Mouse (Mus musculus): ENCODE measurements at regions not wholly inside any gene's neighbourhood (a gene's known extent, or its start where the extent isn't known, plus 50 kb on each side); places are given as distances from the start of the nearest gene placed in this dataset.

GRCm38 (mm10) chr11:57913020-57913699 is 80.5 kb upstream of the Hand1 start:
- TF ChIP-seq MYOG (IDR thresholded peaks at IDR 0.05; ENCODE audit: control insufficient read depth in 1 of 3, insufficient read depth in 1 of 3, insufficient read length in 2 of 3, low read depth in 2 of 3) (peak in 1 of 3 experiments; percentile 26), TCF3 (IDR thresholded peaks at IDR 0.05; ENCODE audit: insufficient read length, low read depth) (no peak)
- Histone ChIP-seq H3ac (ENCODE audit: control insufficient read depth, insufficient read length) (no peak overlapping the region), H3K27me3 (ENCODE audit: control insufficient read depth, insufficient read depth, insufficient read length) (no peaks in the 10 kb centered on the region), H3K79me2 (ENCODE audit: control insufficient read depth, insufficient read depth) (no peaks in the 10 kb centered on the region), H3K4me2 (ENCODE audit: low read depth) (peak overlapping the region; percentile 25), H3K36me3 (ENCODE audit: control insufficient read depth, insufficient read depth) (no peaks in the 10 kb centered on the region), H3K4me3 (no peak overlapping the region)

GRCm38 (mm10) chr11:57911698-57912283 is 79.2 kb upstream of the Hand1 start:
- no peak overlapping the region for H3K4me3 ChIP-seq
- no peaks in the 10 kb centered on the region for H3K79me2 ChIP-seq (ENCODE audit: control insufficient read depth, insufficient read depth)
- peak overlapping the region; percentile 59 for H3K4me2 ChIP-seq (ENCODE audit: low read depth)
- H3K27me3 ChIP-seq (ENCODE audit: control insufficient read depth, insufficient read depth, insufficient read length) = no peaks in the 10 kb centered on the region
- no peak overlapping the region for H3ac ChIP-seq (ENCODE audit: control insufficient read depth, insufficient read length)
- H3K36me3 ChIP-seq (ENCODE audit: control insufficient read depth, insufficient read depth) = no peaks in the 10 kb centered on the region
- no peak for TF ChIP-seq MAX (IDR thresholded peaks at IDR 0.05; ENCODE audit: low read depth)
- TF ChIP-seq MYOG (IDR thresholded peaks at IDR 0.05; ENCODE audit: control insufficient read depth in 1 of 3, insufficient read depth in 1 of 3, insufficient read length in 2 of 3, low read depth in 2 of 3) = peak; percentile 26 to 97 (median 96)
- peak; percentile 94 for TF ChIP-seq TCF3 (IDR thresholded peaks at IDR 0.05; ENCODE audit: insufficient read length, low read depth)
- TF ChIP-seq MYOD1 (IDR thresholded peaks at IDR 0.05; ENCODE audit: control insufficient read depth in 1 of 3, insufficient read length in 2 of 3, low read depth in 2 of 3) = peak in 2 of 3 experiments; percentile 96 to 98
- no peak for TF ChIP-seq SRF (IDR thresholded peaks at IDR 0.05; ENCODE audit: control insufficient read depth, insufficient read length, low read depth)
- TF ChIP-seq TCF12 (IDR thresholded peaks at IDR 0.05; ENCODE audit: insufficient read depth, poor library complexity, severe bottlenecking) = peak; percentile 74

- no peaks in the 10 kb centered on the region for H3K79me2 ChIP-seq (ENCODE audit: control insufficient read depth, insufficient read depth)
- H3K4me2 ChIP-seq (ENCODE audit: low read depth) = no peak overlapping the region
- TF ChIP-seq REST (IDR thresholded peaks at IDR 0.05; ENCODE audit: insufficient read depth, insufficient read length) = no peak
- no peak for TF ChIP-seq USF1 (IDR thresholded peaks at IDR 0.05; ENCODE audit: low read depth)
- H3K4me3 ChIP-seq = no peak overlapping the region
- no peaks in the 10 kb centered on the region for H3K27me3 ChIP-seq (ENCODE audit: control insufficient read depth, insufficient read depth, insufficient read length)
- H3ac ChIP-seq (ENCODE audit: control insufficient read depth, insufficient read length) = no peak overlapping the region
- no peaks in the 10 kb centered on the region for H3K36me3 ChIP-seq (ENCODE audit: control insufficient read depth, insufficient read depth)
Observed at GRCm38 (mm10) chr11:57904216-57904615, 71.6 kb upstream of the Hand1 start.

DNA sequence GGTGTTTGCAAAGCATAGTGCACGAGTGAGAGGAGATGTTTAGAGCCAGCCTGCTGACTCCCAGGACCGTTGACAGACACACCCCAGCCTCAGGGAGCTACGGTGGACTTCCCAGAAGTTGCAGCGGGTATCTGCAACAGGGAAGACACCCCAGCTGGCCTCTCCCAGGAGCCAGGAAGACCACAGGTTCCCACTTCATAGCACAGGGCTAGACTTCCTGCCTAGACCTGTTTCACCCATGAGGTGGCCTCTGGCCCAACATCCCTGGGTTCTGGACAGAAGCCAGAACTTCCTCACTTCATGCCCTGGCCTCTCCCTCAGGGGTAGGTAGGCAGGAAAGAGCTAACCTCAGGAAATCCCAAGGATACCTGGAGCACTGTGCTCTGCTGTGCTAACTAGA is 66.7 kb upstream of the Hand1 start:
- no peaks in the 10 kb centered on the region for H3K36me3 ChIP-seq (ENCODE audit: control insufficient read depth, insufficient read depth)
- no peaks in the 10 kb centered on the region for H3K79me2 ChIP-seq (ENCODE audit: control insufficient read depth, insufficient read depth)
- H3ac ChIP-seq (ENCODE audit: control insufficient read depth, insufficient read length) = no peak overlapping the region
- H3K4me2 ChIP-seq (ENCODE audit: low read depth) = no peak overlapping the region
- no peak for TF ChIP-seq POLR2AphosphoS2 (IDR thresholded peaks at IDR 0.05; ENCODE audit: insufficient read length, low read depth)
- TF ChIP-seq USF1 (IDR thresholded peaks at IDR 0.05; ENCODE audit: low read depth) = no peak
- no peak for TF ChIP-seq CEBPB (IDR thresholded peaks at IDR 0.05; ENCODE audit: insufficient read depth, poor library complexity, severe bottlenecking)
- TF ChIP-seq E2F4 (IDR thresholded peaks at IDR 0.05; ENCODE audit: insufficient read depth) = no peak
- TF ChIP-seq TCF3 (IDR thresholded peaks at IDR 0.05; ENCODE audit: insufficient read length, low read depth) = no peak
- no peak overlapping the region for H3K4me3 ChIP-seq
- no peaks in the 10 kb centered on the region for H3K27me3 ChIP-seq (ENCODE audit: control insufficient read depth, insufficient read depth, insufficient read length)

DNA sequence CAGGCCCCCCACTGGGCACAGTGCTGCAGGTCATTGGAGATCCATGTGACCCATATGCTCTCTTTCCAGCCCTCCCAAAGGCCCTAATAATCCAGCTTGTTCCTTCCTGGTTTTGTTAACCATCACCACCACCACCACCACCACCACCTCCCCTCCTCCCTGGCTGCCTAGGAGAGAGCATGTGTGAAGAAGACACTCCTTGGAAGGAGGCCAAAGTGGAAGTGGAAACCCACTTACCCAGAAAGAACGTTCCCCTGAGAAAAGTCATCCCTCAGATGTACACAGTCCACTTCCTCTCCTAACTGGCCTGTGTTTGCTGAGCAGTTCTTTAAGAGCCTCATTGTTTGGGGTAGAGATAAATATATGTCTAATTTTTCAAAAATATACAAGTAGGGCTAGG is 62.9 kb upstream of the Hand1 start:
- H3K4me3 ChIP-seq = no peak overlapping the region
- no peaks in the 10 kb centered on the region for H3K36me3 ChIP-seq (ENCODE audit: control insufficient read depth, insufficient read depth)
- H3ac ChIP-seq (ENCODE audit: control insufficient read depth, insufficient read length) = no peak overlapping the region
- no peak overlapping the region for H3K4me2 ChIP-seq (ENCODE audit: low read depth)
- TF ChIP-seq TCF3 (IDR thresholded peaks at IDR 0.05; ENCODE audit: insufficient read length, low read depth) (no peak), POLR2A (IDR thresholded peaks at IDR 0.05; ENCODE audit: insufficient read length, low read depth) (no peak), MYOG (IDR thresholded peaks at IDR 0.05; ENCODE audit: control insufficient read depth in 1 of 3, insufficient read depth in 1 of 3, insufficient read length in 2 of 3, low read depth in 2 of 3) (no peak), SRF (IDR thresholded peaks at IDR 0.05; ENCODE audit: control insufficient read depth, insufficient read length, low read depth) (no peak), USF1 (IDR thresholded peaks at IDR 0.05; ENCODE audit: low read depth) (no peak)
- H3K79me2 ChIP-seq (ENCODE audit: control insufficient read depth, insufficient read depth) = no peaks in the 10 kb centered on the region
- no peaks in the 10 kb centered on the region for H3K27me3 ChIP-seq (ENCODE audit: control insufficient read depth, insufficient read depth, insufficient read length)
